Mouse (Mus musculus) embryonic fibroblast, embryonic 13.5 days (primary cell): Measurements from ENCODE around the gene Akap14. TPM values are rescaled to one million over a fixed set of nuclear protein-coding genes. Genes with fewer than 3 reads are reported as not detected.
A peak's percentile ranks its signal among the peaks of the same experiment; 100 is the strongest.

Experiments
- H3K27ac ChIP-seq: 2 replicates; pipeline ENCODE4 v1.5.1; 2012; ENCODE audit warnings: low read length, control low read depth, inconsistent platforms; ENCODE audit not compliant: insufficient read depth
- H3K4me1 ChIP-seq: 2 replicates; pipeline ENCODE4 v1.6.1; 2011; ENCODE audit warnings: low read length; ENCODE audit not compliant: control insufficient read depth, insufficient read depth
- H3K4me3 ChIP-seq: 2 replicates; pipeline ENCODE4 v1.5.1; 2011; ENCODE audit warnings: mild to moderate bottlenecking, control low read depth, low read length; ENCODE audit not compliant: insufficient read depth
- CTCF ChIP-seq: IDR thresholded peaks from 2 replicates; pipeline ENCODE4 v1.5.1; 2011; ENCODE audit warnings: mild to moderate bottlenecking, control low read depth, low read length, moderate library complexity, borderline replicate concordance; ENCODE audit not compliant: insufficient read depth
- POLR2A ChIP-seq: IDR thresholded peaks from 2 replicates; pipeline ENCODE4 v1.6.1; 2011; ENCODE audit warnings: low read depth, mild to moderate bottlenecking, control low read depth, low read length, moderate library complexity
- polyA plus RNA-seq: library from polyadenylated mRNA; stranded (reverse); fragments of >200 nt; gene quantifications from 2 replicates; pipeline ENCODE4 v1.2.4, GENCODE M21; 2011; ENCODE audit warnings: low read depth; ENCODE audit not compliant: missing spikeins, insufficient read length

The Akap14 gene
- polyA plus RNA-seq, 1 experiment, result not detected

GRCm38 (mm10) chrX:37109526-37110192, 59.0 kb downstream of the Akap14 start:
- H3K27ac ChIP-seq, result peak overlapping the region; percentile 58; the same call in 1 of the 2 replicates
- peak overlapping the region; percentile 73 for H3K4me3 ChIP-seq
- no peaks in the 10 kb centered on the region for H3K4me1 ChIP-seq
- TF ChIP-seq POLR2A, result no peak
- no peak for TF ChIP-seq CTCF

GRCm38 (mm10) chrX:37103826-37104225, 64.8 kb downstream of the Akap14 start:
- TF ChIP-seq POLR2A, result no peak
- no peak for TF ChIP-seq CTCF

More at GRCm38 (mm10) chrX:37103826-37104225, 64.8 kb downstream of the Akap14 start:
- H3K4me3 ChIP-seq, result no peak overlapping the region
- H3K4me1 ChIP-seq, result no peaks in the 10 kb centered on the region
- H3K27ac ChIP-seq, result no peak overlapping the region

Other genes with a start within 250 kb of the Akap14 start
- 18.8 and 29.6 TPM in 2 replicates for gene Sept6, start 177.0 kb downstream of the Akap14 start, polyA plus RNA-seq
- not detected in 2 replicates for gene Sowahd, start 120.0 kb downstream of the Akap14 start, polyA plus RNA-seq
- 1,160 and 1,325 TPM in 2 replicates for gene Rpl39, start 83.4 kb downstream of the Akap14 start, polyA plus RNA-seq
- 20.9 and 23.9 TPM in 2 replicates for gene Upf3b, start 58.5 kb downstream of the Akap14 start, polyA plus RNA-seq
- gene Nkap, start 42.0 kb downstream of the Akap14 start, polyA plus RNA-seq, result 13.0 and 17.8 TPM in 2 replicates
- gene Ndufa1, start 22.3 kb upstream of the Akap14 start, polyA plus RNA-seq, result 118 and 124 TPM in 2 replicates
- 3.1 and 4.1 TPM in 2 replicates for gene Rnf113a1, start 22.4 kb upstream of the Akap14 start, polyA plus RNA-seq
- not detected in 2 replicates for gene Gm9, start 42.2 kb upstream of the Akap14 start, polyA plus RNA-seq
- not detected in 2 replicates for gene Rhox1, start 53.4 kb upstream of the Akap14 start, polyA plus RNA-seq
- gene Rhox2a, start 76.1 kb upstream of the Akap14 start, polyA plus RNA-seq, result not detected in 2 replicates
- not detected in 2 replicates for gene Rhox3a, start 81.1 kb upstream of the Akap14 start, polyA plus RNA-seq
- gene Rhox4a, start 96.5 kb upstream of the Akap14 start, polyA plus RNA-seq, result not detected in 2 replicates
- not detected in 2 replicates for gene Rhox3a2, start 211.2 kb upstream of the Akap14 start, polyA plus RNA-seq
- gene Rhox4a2, start 222.0 kb upstream of the Akap14 start, polyA plus RNA-seq, result not detected in 2 replicates
- not detected in 2 replicates for gene Rhox2b, start 243.2 kb upstream of the Akap14 start, polyA plus RNA-seq